Mouse (Mus musculus) myocyte (in vitro differentiated cells): ENCODE results near the gene Ltf. TPM values are rescaled to one million over a fixed set of nuclear protein-coding genes. Genes with fewer than 3 reads are reported as not detected.

Experiments
- H3K27me3 ChIP-seq: one replicate; pipeline ENCODE4 v1.6.1; 2011; ENCODE audit not compliant: control insufficient read depth, insufficient read depth, insufficient read length
- H3K36me3 ChIP-seq: one replicate; pipeline ENCODE4 v1.6.1; 2011; ENCODE audit not compliant: control insufficient read depth, insufficient read depth
- H3K4me2 ChIP-seq: one replicate; pipeline ENCODE4 v1.6.1; 2011; ENCODE audit warnings: low read depth, control low read depth
- H3K4me3 ChIP-seq: one replicate; pipeline ENCODE4 v1.5.1; 2011; ENCODE audit warnings: mild to moderate bottlenecking, control low read depth, moderate library complexity
- H3K79me2 ChIP-seq: one replicate; pipeline ENCODE4 v1.6.1; 2011; ENCODE audit not compliant: control insufficient read depth, insufficient read depth
- H3ac ChIP-seq: one replicate; pipeline ENCODE4 v1.6.1; 2011; ENCODE audit not compliant: control insufficient read depth, insufficient read length
- CEBPB ChIP-seq: IDR thresholded peaks from 2 replicates; pipeline ENCODE4 v1.6.1; 2011; ENCODE audit warnings: mild to moderate bottlenecking, moderate library complexity; ENCODE audit not compliant: poor library complexity, insufficient read depth, severe bottlenecking
- E2F4 ChIP-seq: IDR thresholded peaks from one replicate; pipeline ENCODE4 v1.6.1; 2011; ENCODE audit warnings: mild to moderate bottlenecking, control low read depth, moderate library complexity; ENCODE audit not compliant: insufficient read depth
- MAX ChIP-seq: IDR thresholded peaks from one replicate; pipeline ENCODE4 v1.6.1; 2011; ENCODE audit warnings: low read depth, mild to moderate bottlenecking, control low read depth
- MYOD1 ChIP-seq, 3 experiments: IDR thresholded peaks; one replicate each; pipeline ENCODE4 v1.6.1; 2011; ENCODE audit warnings: control low read depth in 2 of 3, low read depth in 2 of 3, mild to moderate bottlenecking in 2 of 3, moderate library complexity in 1 of 3; ENCODE audit not compliant: insufficient read length in 2 of 3, control insufficient read depth in 1 of 3
- MYOG ChIP-seq, 3 experiments: IDR thresholded peaks; one replicate each; pipeline ENCODE4 v1.6.1; 2011; ENCODE audit warnings: control low read depth in 2 of 3, low read depth in 2 of 3, mild to moderate bottlenecking in 2 of 3; ENCODE audit not compliant: insufficient read length in 2 of 3, control insufficient read depth in 1 of 3, insufficient read depth in 1 of 3
- POLR2A ChIP-seq: IDR thresholded peaks from one replicate; pipeline ENCODE4 v1.6.1; 2011; ENCODE audit warnings: low read depth, mild to moderate bottlenecking, control low read depth, moderate library complexity; ENCODE audit not compliant: insufficient read length
- POLR2AphosphoS2 ChIP-seq: IDR thresholded peaks from one replicate; pipeline ENCODE4 v1.6.1; 2011; ENCODE audit warnings: low read depth, control low read depth; ENCODE audit not compliant: insufficient read length
- REST ChIP-seq: IDR thresholded peaks from one replicate; pipeline ENCODE4 v1.6.1; 2011; ENCODE audit warnings: mild to moderate bottlenecking, control low read depth, moderate library complexity; ENCODE audit not compliant: insufficient read depth, insufficient read length
- SRF ChIP-seq: IDR thresholded peaks from one replicate; pipeline ENCODE4 v1.6.1; 2011; ENCODE audit warnings: low read depth; ENCODE audit not compliant: control insufficient read depth, insufficient read length
- TCF12 ChIP-seq: IDR thresholded peaks from one replicate; pipeline ENCODE4 v1.6.1; 2011; ENCODE audit warnings: mild to moderate bottlenecking, control low read depth; ENCODE audit not compliant: poor library complexity, insufficient read depth, severe bottlenecking
- TCF3 ChIP-seq: IDR thresholded peaks from one replicate; pipeline ENCODE4 v1.6.1; 2011; ENCODE audit warnings: low read depth, control low read depth; ENCODE audit not compliant: insufficient read length
- USF1 ChIP-seq: IDR thresholded peaks from one replicate; pipeline ENCODE4 v1.6.1; 2011; ENCODE audit warnings: low read depth, mild to moderate bottlenecking, control low read depth, moderate library complexity
- polyA plus RNA-seq: library from polyadenylated mRNA; unstranded; fragments of >200 nt; fragmentation: generic; extraction: Trizol; gene quantifications from one replicate; pipeline ENCODE4 v1.2.1, GENCODE M21; 2012; ENCODE audit warnings: missing spikeins

Ltf gene
- not detected for polyA plus RNA-seq

GRCm38 (mm10) chr9:111019022-111019421 lies at the start of gene Ltf:
TSS of gene Ltf (plus strand) at chr9:111019271.
- H3K79me2 ChIP-seq = no peaks in the 10 kb centered on the region
- H3K36me3 ChIP-seq = no peaks in the 10 kb centered on the region
- peaks cover 9% of the 10 kb centered on the region for H3K27me3 ChIP-seq
- no peak within 1 kb of the TSS for H3ac ChIP-seq
- no peak within 1 kb of the TSS for H3K4me3 ChIP-seq
- no peak for TF ChIP-seq E2F4
- TF ChIP-seq CEBPB = no peak
- no peak for TF ChIP-seq POLR2A
- TF ChIP-seq MYOG (IDR thresholded peaks at IDR 0.05; ENCODE audit: control insufficient read depth in 1 of 3, insufficient read depth in 1 of 3, insufficient read length in 2 of 3, low read depth in 2 of 3) = no peak
- TF ChIP-seq USF1 = no peak
- TF ChIP-seq TCF3 = no peak
- no peak for TF ChIP-seq SRF
- TF ChIP-seq MAX = no peak
- TF ChIP-seq REST = no peak
- no peak for TF ChIP-seq MYOD1 (IDR thresholded peaks at IDR 0.05; ENCODE audit: control insufficient read depth in 1 of 3, insufficient read length in 2 of 3, low read depth in 2 of 3)
- no peak for TF ChIP-seq TCF12
- no peak for TF ChIP-seq POLR2AphosphoS2
- H3K4me2 ChIP-seq = no peak within 1 kb of the TSS

- no peak for TF ChIP-seq POLR2AphosphoS2
- no peak for TF ChIP-seq TCF3
- TF ChIP-seq MYOG (IDR thresholded peaks at IDR 0.05; ENCODE audit: control insufficient read depth in 1 of 3, insufficient read depth in 1 of 3, insufficient read length in 2 of 3, low read depth in 2 of 3) = no peak
- TF ChIP-seq SRF = no peak
- TF ChIP-seq REST = no peak
- no peak for TF ChIP-seq CEBPB
- TF ChIP-seq TCF12 = no peak
- TF ChIP-seq MAX = no peak
- no peak for TF ChIP-seq MYOD1 (IDR thresholded peaks at IDR 0.05; ENCODE audit: control insufficient read depth in 1 of 3, insufficient read length in 2 of 3, low read depth in 2 of 3)
- H3K36me3 ChIP-seq = no peaks in the 10 kb centered on the region
These were observed 39.7 kb upstream of the Ltf start for GRCm38 (mm10) chr9:110979411-110979810.

DNA sequence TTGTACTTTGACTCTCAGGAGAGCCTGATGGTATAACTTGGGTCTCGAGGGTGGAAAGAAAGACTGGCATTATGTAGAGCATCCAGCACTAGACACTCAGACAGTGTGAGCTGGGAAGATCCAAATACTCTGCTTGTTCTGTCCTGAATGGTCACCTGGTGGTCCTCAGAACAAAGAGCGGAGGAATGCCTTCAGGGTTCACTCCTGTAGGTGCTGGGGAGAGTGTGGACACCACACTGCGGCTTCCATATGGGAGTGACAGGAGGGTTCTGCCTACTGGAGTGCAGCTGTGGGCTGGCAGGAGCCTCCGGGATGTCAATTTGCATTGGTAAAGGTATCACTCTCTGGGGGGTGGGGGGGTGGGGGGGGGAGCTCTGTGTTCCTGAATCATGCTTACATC lies 36.7 kb upstream of the Ltf start:
- Histone ChIP-seq H3K4me3 (no peak overlapping the region), H3ac (no peak overlapping the region), H3K36me3 (no peaks in the 10 kb centered on the region), H3K79me2 (no peaks in the 10 kb centered on the region), H3K27me3 (no peaks in the 10 kb centered on the region), H3K4me2 (no peak overlapping the region)
- TF ChIP-seq E2F4 (no peak), SRF (no peak), POLR2A (no peak), TCF3 (no peak), MYOG (IDR thresholded peaks at IDR 0.05; ENCODE audit: control insufficient read depth in 1 of 3, insufficient read depth in 1 of 3, insufficient read length in 2 of 3, low read depth in 2 of 3) (no peak), USF1 (no peak), TCF12 (no peak), MAX (no peak), POLR2AphosphoS2 (no peak), CEBPB (no peak), MYOD1 (IDR thresholded peaks at IDR 0.05; ENCODE audit: control insufficient read depth in 1 of 3, insufficient read length in 2 of 3, low read depth in 2 of 3) (no peak), REST (no peak)

More at GRCm38 (mm10) chr9:110979411-110979810, 39.7 kb upstream of the Ltf start:
- H3K27me3 ChIP-seq = no peaks in the 10 kb centered on the region
- H3K4me3 ChIP-seq = no peak overlapping the region
- H3K4me2 ChIP-seq = no peak overlapping the region
- H3K79me2 ChIP-seq = no peaks in the 10 kb centered on the region
- no peak overlapping the region for H3ac ChIP-seq

DNA sequence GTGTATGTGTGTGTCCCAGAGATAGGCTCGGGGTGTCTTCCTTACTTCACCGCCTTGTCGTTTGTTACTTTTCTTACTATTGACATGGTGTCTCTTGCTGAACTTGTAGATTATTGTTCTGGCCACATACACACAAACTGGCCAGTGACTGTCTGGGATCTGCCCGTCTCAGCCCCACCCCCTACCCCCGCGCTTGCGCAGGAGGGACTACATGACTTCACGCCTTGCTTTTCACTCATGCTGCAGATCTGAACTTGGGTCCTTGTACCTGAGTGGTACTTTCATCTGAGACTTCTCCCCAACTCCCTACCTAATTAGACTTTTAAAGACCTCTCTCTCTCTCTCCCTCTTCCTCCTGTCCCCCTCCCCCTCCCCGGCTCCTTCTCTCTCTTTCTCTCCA lies 35.0 kb upstream of the Ltf start:
- H3K36me3 ChIP-seq = no peaks in the 10 kb centered on the region
- H3K79me2 ChIP-seq = no peaks in the 10 kb centered on the region
- H3K4me2 ChIP-seq = no peak overlapping the region
- TF ChIP-seq SRF (no peak), MAX (no peak), CEBPB (no peak), USF1 (no peak), POLR2AphosphoS2 (no peak), MYOD1 (IDR thresholded peaks at IDR 0.05; ENCODE audit: control insufficient read depth in 1 of 3, insufficient read length in 2 of 3, low read depth in 2 of 3) (no peak), POLR2A (no peak)
- H3ac ChIP-seq = no peak overlapping the region
- no peaks in the 10 kb centered on the region for H3K27me3 ChIP-seq
- no peak overlapping the region for H3K4me3 ChIP-seq

DNA sequence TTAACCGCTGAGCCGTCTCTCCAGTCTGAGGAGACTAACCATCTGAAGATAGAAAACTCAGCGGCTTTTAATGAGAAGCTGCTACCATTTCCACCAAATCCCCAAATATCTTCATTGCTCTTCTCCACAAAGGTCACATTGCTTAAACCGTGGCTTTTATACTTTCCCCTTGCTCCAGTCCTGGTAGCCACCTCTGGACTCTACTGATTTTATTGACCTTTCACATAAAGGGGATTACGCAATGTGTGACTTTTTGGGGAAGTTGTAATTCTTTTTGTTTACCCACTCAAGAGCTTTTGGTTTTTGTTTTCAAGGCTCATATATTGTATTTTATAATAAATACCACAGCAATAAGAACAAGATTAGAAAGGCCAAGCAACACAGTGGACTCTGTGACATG lies 33.5 kb upstream of the Ltf start:
- Histone ChIP-seq H3K79me2 (no peaks in the 10 kb centered on the region), H3K4me3 (no peak overlapping the region), H3K4me2 (no peak overlapping the region), H3ac (no peak overlapping the region), H3K36me3 (no peaks in the 10 kb centered on the region), H3K27me3 (no peaks in the 10 kb centered on the region)
- TF ChIP-seq MAX (no peak), MYOD1 (IDR thresholded peaks at IDR 0.05; ENCODE audit: control insufficient read depth in 1 of 3, insufficient read length in 2 of 3, low read depth in 2 of 3) (no peak), TCF3 (no peak), MYOG (IDR thresholded peaks at IDR 0.05; ENCODE audit: control insufficient read depth in 1 of 3, insufficient read depth in 1 of 3, insufficient read length in 2 of 3, low read depth in 2 of 3) (no peak), POLR2A (no peak), TCF12 (no peak), REST (no peak), SRF (no peak), E2F4 (no peak), USF1 (no peak), POLR2AphosphoS2 (no peak), CEBPB (no peak)
